Mouse (Mus musculus): ENCODE measurements around the gene Arxes2.
A peak's percentile ranks its signal among the peaks of the same experiment; 100 is the strongest.
"Not testable (repeated sequence)": the region's sequence is repeated elsewhere in the genome, so short reads cannot be mapped to it uniquely, and the experiment has no call there.

Arxes2 gene

DNA sequence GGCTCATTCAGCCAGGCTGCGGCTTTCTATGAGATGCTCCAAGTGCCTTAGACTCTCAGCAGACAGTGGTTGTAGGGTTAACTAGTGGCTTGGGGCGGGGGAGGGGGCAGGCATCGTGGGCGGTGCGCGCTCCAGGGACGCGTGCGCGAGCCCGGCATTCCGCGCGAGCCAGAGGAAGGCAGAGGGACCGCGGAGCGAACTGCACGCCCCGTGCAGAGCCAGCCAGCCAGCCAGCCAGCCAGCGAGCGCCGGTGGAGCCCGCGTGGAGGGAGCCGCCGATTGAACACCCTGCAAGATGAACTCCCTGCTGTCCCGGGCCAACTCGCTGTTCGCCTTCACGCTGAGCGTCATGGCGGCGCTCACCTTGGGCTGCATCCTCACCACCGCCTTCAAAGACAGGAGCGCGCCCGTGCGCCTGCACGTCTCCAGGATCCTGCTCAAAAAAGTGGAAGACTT is at the start of gene Arxes2:
Gene Arxes2, plus strand, starts transcription at position 161 of the 456 bp plus-strand sequence.
- not testable (repeated sequence) for DNase-seq (ENCODE audit: low spot score in 2 of 2)

DNA sequence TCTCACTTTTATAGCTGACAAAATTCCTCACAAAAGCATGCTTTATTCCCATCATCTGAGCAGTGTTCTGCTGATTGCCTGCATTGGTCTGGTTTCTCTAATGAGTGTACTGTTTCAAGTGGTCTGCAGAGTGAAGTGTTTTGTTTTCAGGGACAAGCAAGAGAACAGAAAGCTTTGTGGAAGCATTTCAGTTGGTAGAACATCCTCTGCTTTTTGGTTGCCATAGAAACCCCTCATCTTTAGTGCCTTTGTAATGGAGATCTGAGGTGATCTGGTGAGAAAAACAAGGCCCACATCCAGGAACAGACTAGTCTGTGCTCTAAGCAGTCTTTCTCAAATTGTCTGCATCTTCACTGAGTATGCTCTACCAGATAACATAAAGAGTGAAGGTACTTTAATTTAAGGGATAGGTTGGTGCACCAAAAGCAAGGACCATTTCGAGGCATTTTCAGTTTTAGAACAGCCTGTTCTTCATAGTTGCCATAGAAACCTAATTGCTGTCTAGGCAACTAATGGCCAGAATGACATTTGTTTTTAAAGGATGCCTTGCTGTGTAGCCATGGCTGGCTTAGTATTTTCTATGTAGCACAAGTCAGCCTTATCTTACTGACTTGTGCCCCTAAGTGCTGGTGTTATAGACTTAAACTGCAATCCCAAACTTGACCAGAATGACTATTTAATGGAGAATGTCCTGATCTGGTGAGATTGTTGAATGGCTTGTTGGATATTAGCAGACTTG is 44.8 kb upstream of the Arxes2 start:
- no peak for DNase-seq (ENCODE audit: low spot score in 2 of 2)

DNA sequence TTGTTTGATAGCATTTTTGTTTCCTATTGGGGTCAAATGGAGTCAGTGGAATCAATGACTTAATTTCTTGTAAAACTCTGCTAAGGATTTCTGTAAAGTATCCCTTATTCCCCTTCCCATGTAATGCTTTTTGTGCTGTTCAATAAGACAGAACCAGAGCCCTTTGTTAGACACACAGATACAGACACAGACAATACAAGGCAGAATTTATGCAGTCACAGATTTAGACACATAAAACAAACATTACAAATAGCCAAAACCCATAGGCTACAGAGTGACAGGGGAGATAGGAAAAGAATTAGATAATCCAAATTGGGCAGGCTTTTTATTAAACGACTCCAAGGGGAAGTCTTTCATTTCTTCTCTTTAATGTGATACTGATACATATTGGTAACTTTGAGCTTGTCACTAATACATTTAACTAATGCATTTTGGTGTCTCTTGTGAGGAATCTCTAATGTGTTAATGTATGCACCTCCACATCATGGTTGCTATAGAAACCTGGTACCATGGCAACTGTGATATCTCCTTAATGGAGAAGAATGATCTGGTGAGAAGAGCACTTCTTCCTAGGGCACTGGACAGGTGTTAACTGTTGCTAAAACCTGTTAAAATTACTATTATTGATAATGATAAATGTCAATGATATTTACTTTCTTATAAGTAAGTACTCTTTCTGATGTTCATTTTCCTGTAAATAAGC is 36.5 kb upstream of the Arxes2 start:
- no peak for DNase-seq (ENCODE audit: low spot score in 2 of 2)

DNA sequence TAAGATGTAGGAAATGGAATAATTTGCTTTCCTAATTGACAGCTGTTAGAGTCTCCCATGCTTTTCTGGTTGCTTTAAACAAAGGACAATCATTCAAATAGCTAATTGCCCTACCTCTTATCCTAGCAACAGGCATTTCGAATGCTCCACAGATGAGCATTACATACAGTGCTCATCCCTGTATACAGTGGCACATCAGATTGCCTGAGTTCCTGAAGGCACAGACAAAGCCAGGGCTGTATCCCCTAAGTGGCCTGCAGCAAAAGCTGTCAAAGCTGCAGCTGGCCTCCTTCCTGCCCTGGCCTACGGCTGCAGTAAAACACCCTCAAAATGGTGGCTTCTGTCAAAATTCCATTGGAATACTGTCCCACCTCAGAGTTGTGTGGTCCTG is 35.9 kb upstream of the Arxes2 start:
- DNase-seq (ENCODE audit: low spot score in 2 of 2), result no peak

DNA sequence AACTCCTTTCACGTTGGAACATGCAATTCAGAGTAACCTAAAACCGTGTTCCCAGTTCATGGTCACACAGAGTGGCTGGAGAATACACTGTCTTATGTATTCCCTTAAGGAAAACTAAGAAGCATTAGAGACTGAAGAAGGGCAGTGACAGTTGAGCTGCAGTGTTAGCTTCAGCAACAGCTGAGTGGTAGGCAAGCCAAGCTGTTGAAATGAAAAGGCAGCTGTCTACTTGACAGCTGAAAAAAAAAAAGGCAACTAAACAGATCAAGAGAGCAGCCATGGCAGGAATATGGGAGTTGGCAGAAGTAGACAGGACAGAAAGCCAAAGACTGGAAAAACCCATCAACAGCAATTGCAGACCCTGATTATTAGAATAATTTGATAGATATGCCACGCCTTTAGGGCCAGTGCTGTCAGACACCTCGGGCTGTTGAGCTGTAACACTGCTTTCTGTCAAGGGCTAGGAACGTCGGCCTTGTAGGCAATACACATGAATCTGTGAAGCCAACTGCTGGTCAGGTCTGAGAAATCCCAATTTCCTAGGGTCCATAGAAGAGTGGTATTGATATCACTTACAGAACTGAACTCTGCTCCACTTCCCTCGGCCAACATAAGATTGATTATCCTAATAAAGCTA is 34.9 kb upstream of the Arxes2 start:
- no peak for DNase-seq (ENCODE audit: low spot score in 2 of 2)

DNA sequence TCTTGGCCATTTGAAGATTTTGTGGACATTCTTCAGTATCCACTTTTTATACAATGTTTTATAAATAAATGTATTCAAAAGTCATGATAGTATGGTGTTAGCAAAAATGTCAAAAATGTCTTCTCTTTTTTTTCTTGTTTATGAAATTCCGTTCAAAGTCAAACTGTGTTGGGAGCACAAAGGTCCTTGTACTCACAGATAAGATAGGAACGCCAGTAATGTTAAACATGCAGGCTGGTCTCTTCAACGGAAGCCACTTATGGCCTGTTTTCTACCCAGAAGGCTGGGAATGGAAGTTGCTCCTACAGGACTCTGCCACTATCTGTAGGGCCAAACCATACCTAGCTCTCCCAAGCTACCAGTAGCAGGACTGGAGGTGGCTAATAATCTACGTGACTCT is 34.1 kb upstream of the Arxes2 start:
- DNase-seq (ENCODE audit: low spot score in 2 of 2), result no peak

DNA sequence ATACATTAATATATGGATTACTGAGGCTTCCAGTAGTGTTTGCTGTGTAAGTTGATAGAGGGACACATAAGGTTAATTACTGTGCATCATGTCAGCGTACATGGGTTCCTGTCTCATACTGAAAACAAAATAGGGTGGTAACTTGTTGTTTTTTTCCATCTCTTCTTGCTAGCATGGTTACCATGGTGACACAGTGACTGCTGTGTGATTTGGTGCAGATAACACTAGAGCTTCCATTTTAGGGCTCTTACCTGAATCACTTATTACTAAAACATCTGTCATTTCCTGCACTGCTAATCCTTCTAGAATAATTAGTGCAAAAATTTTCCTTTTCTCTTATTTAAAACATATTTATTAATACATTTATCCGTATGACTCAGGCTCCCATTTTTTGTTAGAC is 31.3 kb upstream of the Arxes2 start:
- no peak for DNase-seq (ENCODE audit: low spot score in 2 of 2)

DNA sequence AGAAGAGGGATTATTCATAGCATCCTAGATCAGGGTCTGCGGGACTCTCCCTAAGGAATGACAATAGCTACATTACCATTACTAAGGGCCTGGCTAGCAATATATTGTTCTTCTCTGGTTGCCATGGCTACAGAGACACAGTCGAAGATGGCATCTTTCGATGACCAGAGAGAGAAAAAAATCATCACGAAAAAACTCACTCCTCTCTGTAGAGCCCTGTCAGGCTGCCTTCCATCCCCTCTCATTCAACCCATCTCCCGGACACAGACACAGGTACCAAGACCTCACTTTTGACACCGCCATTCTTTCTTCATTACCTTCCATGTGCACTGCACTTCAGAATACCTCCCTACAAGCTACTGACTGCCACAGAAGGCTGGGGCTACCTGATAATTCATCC is 30.5 kb upstream of the Arxes2 start:
- no peak for DNase-seq (ENCODE audit: low spot score in 2 of 2)

DNA sequence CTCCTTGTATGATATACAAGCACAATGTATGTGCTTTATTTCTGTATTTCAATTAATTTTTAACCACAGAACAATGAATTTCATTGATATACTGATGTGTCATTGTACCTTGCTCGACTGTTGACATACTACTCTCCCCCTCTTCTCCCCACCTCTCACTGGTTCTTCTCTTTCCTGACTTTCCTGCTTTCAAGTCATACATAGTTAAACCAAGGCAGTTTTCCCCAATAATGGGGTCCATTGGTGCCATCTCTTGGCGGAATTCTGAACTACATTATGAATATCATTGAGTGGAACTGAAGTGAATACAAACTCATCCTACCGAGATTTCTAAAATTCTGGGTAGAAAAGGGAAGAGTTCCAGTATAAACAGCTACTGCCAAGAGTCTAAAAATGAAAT is 30.0 kb upstream of the Arxes2 start:
- no peak for DNase-seq (ENCODE audit: low spot score in 2 of 2)

DNA sequence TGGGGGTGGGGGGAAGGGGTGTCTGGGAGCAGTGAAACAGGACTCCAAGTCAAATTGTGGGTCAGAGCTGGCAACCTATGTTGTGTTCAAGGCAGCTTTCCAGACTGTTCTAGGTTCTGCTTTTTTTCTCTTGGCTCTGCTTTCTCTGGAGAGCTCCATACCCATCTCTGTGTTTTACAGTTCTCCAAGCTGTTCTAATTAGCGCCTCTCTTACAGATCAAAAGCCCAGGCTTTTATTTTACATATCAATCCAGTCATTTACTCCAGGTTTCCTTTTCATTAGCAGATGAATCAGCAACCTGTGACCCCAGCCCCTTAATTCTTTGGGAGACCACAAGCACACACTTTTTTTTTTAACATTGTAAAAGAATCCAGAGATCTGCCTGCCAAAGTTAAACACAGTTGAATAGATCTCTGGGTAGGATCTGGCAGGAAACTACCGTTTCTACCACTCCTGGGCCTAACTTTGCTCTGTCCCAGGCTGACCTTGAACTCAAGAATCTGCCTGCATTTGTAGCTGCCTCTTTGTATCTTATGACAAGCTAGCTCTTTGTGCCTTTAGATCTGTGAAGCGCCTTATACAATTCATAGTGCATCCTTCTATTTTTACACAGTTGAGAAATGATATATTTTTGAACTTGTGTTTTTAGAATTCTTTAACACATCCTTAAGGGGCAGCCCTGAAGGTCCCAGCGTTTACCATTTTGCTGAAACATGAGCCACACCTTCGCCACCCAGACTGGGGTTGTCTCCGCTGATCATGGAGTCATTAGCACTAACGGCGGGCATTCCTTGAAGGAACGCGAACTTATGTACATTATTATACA is 19.8 kb upstream of the Arxes2 start:
- peak in 1 of 2 experiments; percentile 41 for DNase-seq (ENCODE audit: low spot score in 2 of 2)

DNA sequence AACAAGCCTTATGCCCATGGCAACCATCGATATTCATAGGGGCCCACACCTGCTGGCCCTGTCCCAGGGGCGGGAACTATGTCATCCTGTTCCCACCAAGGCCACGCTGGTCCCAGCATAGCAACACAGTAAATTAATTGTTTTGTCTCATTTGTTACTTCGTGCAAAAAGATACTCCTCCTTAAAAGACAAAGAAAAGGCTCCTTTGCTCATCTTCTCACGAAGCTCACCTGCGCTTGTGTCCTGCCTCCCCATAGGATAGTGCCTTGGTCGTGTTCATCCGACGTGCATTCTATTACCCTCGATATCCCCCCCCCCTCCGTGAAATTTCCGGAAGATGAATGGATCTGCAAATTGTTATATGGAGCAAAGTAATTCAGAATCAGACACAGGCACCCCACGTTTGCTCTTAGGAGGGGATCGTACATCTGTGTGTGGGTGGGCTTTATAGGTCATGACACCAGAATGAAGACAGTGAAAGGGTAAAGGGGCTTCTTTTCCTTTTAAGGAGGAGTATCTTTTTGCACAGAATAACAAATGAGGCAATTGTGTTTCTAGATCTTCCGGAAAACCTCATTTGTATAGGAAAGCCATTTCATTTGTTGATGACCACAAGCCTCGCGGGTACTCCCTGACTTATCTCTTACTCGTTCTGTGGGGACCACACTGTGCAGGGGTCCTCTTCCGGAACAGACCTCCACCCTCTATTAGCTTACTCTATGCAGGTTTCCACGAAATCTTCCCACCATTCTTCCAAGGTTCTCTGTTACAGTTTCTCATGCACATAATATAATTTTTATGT is 19.0 kb upstream of the Arxes2 start:
- no peak for DNase-seq (ENCODE audit: low spot score in 2 of 2)

DNA sequence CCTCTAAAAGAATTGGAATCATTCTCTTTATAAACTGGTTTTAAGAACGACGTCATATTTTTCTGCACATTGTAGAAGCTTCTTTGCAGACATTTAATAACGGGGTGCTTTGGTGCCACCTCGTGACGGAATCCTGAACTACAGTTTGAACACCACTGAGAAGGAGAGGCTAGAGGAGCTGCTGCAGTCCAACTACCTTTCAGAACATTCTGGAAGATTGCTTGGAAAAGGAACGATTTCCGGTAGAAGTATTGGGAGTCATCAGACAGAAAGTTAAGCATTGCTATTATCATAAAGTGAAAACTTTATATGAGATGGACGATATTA is 18.4 kb upstream of the Arxes2 start:
- peak; percentile 32 to 74 for DNase-seq (ENCODE audit: low spot score in 2 of 2)

DNA sequence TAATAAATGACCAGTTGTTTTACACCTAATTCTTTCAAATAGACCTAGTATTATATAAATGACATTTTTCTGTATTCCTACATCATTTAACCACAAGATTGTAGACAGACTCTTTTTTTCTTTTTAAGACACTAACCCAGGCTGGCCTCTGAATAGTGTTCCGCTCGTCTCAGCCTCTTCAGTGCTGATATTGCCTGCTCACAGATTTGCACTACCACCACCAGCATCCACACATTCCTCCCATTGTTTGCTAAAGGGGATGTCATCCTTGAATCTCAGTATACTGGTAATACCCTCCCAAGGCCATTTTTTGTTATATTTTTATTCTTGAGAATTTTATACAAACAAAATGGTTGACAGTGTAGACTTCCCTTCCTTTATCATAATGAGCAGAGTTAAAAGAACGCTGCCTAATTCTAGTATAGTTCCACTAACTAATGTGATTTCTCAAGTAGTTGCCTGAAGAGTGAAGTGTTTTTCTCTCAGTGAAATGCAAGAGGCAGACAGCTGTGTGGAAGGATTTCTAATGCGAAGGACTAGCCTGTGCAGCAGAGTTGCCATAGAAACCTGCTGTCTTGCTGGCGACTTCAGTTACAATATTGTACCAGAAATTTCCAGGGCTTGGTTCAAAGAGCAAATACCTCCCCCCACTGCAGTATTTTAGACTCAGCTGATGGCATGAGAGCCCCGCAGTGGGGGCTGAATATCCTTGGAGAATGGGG is 8.9 kb upstream of the Arxes2 start:
- peak in 1 of 2 experiments; percentile 23 for DNase-seq (ENCODE audit: low spot score in 2 of 2)

DNA sequence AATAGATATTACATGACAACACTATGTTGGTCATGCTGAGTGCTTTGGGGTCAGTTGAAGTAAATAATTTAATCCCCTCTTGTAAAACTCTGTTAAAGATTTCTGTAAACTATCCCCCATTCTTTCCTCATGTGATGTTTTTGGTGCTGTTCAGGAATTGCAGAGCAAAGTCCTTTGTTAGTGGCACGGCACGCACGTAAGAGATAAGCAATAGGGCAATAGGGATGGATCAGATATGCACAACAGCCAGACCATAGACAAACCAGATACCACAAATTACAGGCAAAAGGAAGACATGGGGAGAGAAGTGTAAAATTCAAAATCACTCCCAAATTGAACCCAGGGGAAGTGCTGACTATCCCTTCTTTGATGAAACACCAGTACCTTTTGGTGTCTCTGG is 7.4 kb upstream of the Arxes2 start:
- peak in 1 of 2 experiments; percentile 6 for DNase-seq (ENCODE audit: low spot score in 2 of 2)

DNA sequence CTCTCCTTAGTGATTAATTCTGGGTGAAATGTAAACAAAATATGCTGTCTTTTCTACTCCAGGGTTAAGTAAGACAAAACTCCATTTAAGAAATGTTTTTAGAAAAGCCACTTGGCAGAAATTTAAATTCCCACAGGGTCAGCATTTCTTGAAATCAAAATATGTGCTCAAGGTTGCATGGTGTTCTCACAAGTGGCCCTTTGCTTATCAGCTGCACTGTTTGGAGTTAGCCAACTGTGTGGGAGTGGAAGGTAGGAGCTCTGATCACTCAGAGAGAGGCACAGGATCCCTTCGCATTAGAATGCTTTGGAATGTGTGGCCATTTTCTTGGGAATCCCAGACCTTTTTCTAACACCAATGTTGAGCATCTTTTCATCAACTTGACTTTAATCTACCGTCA is 3.0 kb upstream of the Arxes2 start:
- DNase-seq (ENCODE audit: low spot score in 2 of 2), result no peak

DNA sequence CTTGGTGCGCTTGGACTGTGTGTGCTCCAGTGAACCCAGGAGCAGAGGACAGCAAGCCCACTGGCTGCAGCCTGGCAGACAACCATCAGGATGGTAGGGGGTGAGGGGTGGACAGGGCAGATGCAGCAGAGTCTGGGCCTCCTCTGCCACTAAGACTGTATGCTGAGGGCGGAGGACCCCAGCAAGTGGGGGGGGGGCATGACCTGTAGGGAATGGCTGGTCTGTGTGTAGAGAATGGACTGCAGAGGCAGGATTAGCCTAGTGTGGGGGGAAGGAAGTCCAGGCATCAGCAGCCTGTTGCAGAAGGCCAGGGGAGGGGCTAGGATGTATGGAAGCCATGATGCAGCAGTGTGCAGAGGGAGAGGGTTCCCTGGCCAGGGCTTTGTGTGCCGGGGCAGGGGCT is 431 bp upstream of the Arxes2 start:
- not testable (repeated sequence) for DNase-seq (ENCODE audit: low spot score in 2 of 2)

DNA sequence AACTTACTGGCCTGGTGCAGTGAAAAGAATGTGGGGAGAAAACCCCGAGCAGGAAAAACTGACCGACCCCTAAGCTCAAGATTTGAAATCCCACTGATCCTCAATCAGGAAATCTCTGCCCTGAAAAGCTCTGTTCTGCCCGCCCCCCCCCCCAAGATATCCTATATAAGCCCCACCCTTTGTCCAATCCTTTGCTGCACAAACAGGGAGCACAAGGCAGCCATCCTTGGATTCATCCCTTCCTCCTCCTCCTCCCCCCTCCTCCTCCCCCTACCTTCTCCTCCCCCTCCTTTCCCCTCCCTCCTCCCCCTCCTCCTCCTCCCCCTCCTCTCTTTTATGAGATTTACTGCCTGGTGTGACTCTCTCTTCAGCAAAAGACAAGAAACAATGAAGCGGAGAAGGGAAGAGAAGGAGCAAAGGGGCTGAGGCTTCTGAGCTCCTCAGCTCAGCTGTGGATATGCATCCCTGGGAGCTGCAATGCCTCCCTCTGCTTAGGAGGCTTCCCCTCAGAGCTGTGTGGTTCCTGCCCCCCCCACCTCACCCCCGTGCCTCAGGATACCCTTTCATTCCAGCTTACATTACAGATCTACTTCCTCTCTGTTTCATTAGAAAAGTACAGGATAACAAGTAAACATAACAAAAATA is 13.7 kb downstream of the Arxes2 start:
- no peak for DNase-seq (ENCODE audit: low spot score in 2 of 2)

DNA sequence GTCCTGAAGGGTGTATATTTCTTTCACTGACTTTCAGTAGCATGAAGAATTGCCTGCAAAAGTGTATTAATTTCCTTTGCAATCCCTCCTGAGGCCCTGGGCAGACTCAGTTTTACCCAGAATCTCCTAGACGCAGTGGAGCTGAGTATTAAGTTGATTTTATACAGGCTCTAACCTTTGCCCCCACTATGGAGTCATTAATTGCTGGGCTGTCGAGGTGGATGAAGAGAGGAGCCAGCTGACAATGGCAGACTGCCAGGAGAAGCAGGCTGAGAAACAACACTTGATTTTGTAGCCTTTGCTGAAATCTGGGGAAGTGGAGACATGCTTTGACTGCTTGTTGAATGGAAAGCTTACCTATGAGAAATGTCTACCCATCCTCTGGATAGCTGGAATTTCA is 20.8 kb downstream of the Arxes2 start:
- DNase-seq (ENCODE audit: low spot score in 2 of 2), result no peak

DNA sequence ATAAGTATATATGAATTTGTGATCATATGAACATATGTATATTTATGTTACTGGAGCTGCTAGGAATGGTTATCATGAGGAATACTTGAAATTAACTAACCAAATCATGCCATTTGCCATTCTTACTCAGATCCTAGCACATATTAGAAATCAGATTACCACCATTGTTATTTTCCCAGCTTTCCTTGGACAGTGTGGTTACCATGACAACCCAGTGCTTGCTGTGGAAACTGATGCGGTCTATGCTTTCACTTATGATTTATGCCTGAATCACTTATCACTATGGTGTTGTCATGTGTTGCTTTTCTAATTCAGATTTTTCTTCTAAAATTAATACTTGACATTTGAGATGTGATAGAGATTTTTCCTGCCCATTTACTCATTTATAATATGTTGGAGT is 36.7 kb downstream of the Arxes2 start:
- DNase-seq (ENCODE audit: low spot score in 2 of 2), result no peak

Data from spleen, postnatal 4 days (tissue).